Mouse (Mus musculus): ENCODE results near the gene Mllt3. TPM values are rescaled to one million over a fixed set of nuclear protein-coding genes. Genes with fewer than 3 reads are reported as not detected.

The Mllt3 gene
- polyA plus RNA-seq, 1 experiment: 5.1 TPM

- no peak overlapping the region for H3K27ac ChIP-seq (ENCODE audit: insufficient read depth, low read depth, low read length)
- WGBS: 77% methylated on average over 5 of the region's 5 CpGs
- no peaks in the 10 kb centered on the region for H3K27me3 ChIP-seq (ENCODE audit: control insufficient read depth, insufficient read depth, low read length)
- H3K4me3 ChIP-seq (ENCODE audit: low read depth, low read length): no peak overlapping the region
- no peaks in the 10 kb centered on the region for H3K4me1 ChIP-seq (ENCODE audit: control insufficient read depth, insufficient read depth, insufficient read length, low read length)
- TF ChIP-seq CTCF (IDR thresholded peaks at IDR 0.05; ENCODE audit: extremely low read depth, insufficient read length, insufficient replicate concordance, low read depth, low read length) (no peak), POLR2A (IDR thresholded peaks at IDR 0.05; ENCODE audit: low read depth, low read length) (no peak)
- H3K36me3 ChIP-seq (ENCODE audit: control insufficient read depth, insufficient read depth, low read length): peaks cover 1% of the 10 kb centered on the region; the same call in 1 of the 2 replicates
These were observed 9.6 kb downstream of the Mllt3 start for GRCm38 (mm10) chr4:88023567-88023966.

GRCm38 (mm10) chr4:88022623-88023022 is 10.5 kb downstream of the Mllt3 start:
- H3K36me3 ChIP-seq (ENCODE audit: control insufficient read depth, insufficient read depth, low read length): peaks cover 1% of the 10 kb centered on the region; the same call in 1 of the 2 replicates
- TF ChIP-seq POLR2A (IDR thresholded peaks at IDR 0.05; ENCODE audit: low read depth, low read length): no peak
- peak; percentile 59; the same call in 1 of the 2 replicates for TF ChIP-seq CTCF (IDR thresholded peaks at IDR 0.05; ENCODE audit: extremely low read depth, insufficient read length, insufficient replicate concordance, low read depth, low read length)
- H3K4me3 ChIP-seq (ENCODE audit: low read depth, low read length): no peak overlapping the region
- no peaks in the 10 kb centered on the region; the same call in 1 of the 2 replicates for H3K4me1 ChIP-seq (ENCODE audit: control insufficient read depth, insufficient read depth, insufficient read length, low read length)
- H3K27me3 ChIP-seq (ENCODE audit: control insufficient read depth, insufficient read depth, low read length): no peaks in the 10 kb centered on the region
- 14% methylated on average over 1 of the region's 1 CpGs for WGBS
- H3K27ac ChIP-seq (ENCODE audit: insufficient read depth, low read depth, low read length): no peak overlapping the region

- TF ChIP-seq CTCF (IDR thresholded peaks at IDR 0.05; ENCODE audit: extremely low read depth, insufficient read length, insufficient replicate concordance, low read depth, low read length) (no peak), POLR2A (IDR thresholded peaks at IDR 0.05; ENCODE audit: low read depth, low read length) (no peak)
- H3K36me3 ChIP-seq (ENCODE audit: control insufficient read depth, insufficient read depth, low read length): no peaks in the 10 kb centered on the region
- WGBS: 74% methylated on average over 5 of the region's 5 CpGs
- H3K27ac ChIP-seq (ENCODE audit: insufficient read depth, low read depth, low read length): no peak overlapping the region
- H3K4me1 ChIP-seq (ENCODE audit: control insufficient read depth, insufficient read depth, insufficient read length, low read length): no peaks in the 10 kb centered on the region; the same call in 1 of the 2 replicates
- H3K4me3 ChIP-seq (ENCODE audit: low read depth, low read length): no peak overlapping the region
- no peaks in the 10 kb centered on the region for H3K27me3 ChIP-seq (ENCODE audit: control insufficient read depth, insufficient read depth, low read length)
These were observed 12.7 kb downstream of the Mllt3 start for GRCm38 (mm10) chr4:88020421-88020820.

DNA sequence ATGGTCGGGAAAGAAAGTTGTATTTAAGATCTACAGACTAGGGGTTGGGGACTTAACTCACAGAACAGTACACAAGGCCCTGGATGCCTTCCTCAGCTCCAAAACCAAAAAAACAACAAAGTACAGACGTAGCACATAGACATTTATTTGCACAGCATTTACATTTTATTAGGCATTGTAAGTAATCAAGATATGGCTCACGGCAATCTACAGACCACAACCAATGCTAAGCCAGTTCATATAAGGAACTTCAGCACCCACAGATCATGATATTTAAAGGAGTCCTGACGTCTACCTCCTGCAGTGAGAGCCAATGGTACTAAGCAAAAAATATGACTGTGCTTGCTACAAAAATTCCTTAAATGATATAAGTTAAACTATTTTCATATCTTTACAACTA is 13.5 kb downstream of the Mllt3 start:
- WGBS: 33% methylated on average over 4 of the region's 4 CpGs
- TF ChIP-seq POLR2A (IDR thresholded peaks at IDR 0.05; ENCODE audit: low read depth, low read length) (no peak), CTCF (IDR thresholded peaks at IDR 0.05; ENCODE audit: extremely low read depth, insufficient read length, insufficient replicate concordance, low read depth, low read length) (no peak)
- no peaks in the 10 kb centered on the region; the same call in 1 of the 2 replicates for H3K4me1 ChIP-seq (ENCODE audit: control insufficient read depth, insufficient read depth, insufficient read length, low read length)

DNA sequence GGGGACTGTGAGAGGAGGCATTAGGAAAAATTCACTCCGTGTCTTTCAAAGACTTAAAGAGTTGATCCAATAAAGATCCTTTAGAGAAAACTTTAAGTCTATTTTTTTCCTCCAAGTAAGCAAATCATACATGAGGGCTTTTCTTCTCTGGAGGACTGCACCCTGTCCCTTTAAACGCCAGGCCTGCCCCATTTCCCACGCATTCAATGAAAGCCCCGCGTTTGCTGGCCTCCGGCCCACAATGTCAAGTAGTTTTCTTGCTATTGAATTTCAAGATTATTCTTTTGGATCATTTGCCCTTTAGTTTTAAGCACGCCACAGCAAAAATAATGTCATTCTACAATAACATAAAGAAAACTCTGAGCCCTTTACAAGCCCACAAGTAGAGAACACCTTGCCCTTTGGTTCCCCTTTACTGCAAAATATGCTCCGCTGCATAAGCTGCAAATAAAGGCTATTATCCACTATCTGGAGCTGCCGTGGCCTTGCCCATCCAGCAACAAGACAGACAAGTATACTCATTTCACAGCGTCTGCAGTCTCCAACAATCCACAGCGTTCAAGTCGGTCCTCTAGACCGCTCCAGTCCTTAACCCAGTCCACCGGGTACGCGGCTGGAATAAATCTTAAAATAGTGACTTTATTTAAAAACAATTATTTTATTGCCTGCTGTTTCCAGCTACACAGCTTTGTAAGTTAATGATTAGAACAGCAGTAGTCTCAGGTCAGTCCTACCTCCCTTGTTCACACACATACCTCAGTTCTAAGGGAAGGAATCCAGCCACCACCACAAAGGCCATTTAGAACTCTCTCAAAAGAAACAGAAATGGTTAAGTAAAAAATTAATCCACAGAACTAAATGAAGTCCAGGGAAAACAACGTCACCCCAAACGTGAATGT is 15.5 kb downstream of the Mllt3 start:
- Histone ChIP-seq H3K4me1 (ENCODE audit: control insufficient read depth, insufficient read depth, insufficient read length, low read length) (peaks cover 2% of the 10 kb centered on the region; the same call in 1 of the 2 replicates), H3K36me3 (ENCODE audit: control insufficient read depth, insufficient read depth, low read length) (no peaks in the 10 kb centered on the region), H3K4me3 (ENCODE audit: low read depth, low read length) (no peak overlapping the region), H3K27ac (ENCODE audit: insufficient read depth, low read depth, low read length) (no peak overlapping the region), H3K27me3 (ENCODE audit: control insufficient read depth, insufficient read depth, low read length) (no peaks in the 10 kb centered on the region)
- TF ChIP-seq POLR2A (IDR thresholded peaks at IDR 0.05; ENCODE audit: low read depth, low read length) (no peak), CTCF (IDR thresholded peaks at IDR 0.05; ENCODE audit: extremely low read depth, insufficient read length, insufficient replicate concordance, low read depth, low read length) (no peak)
- 33% methylated on average over 18 of the region's 18 CpGs for WGBS

More for the DNA sequence above, 13.5 kb downstream of the Mllt3 start:
- no peak overlapping the region for H3K27ac ChIP-seq (ENCODE audit: insufficient read depth, low read depth, low read length)
- H3K27me3 ChIP-seq (ENCODE audit: control insufficient read depth, insufficient read depth, low read length): no peaks in the 10 kb centered on the region
- H3K36me3 ChIP-seq (ENCODE audit: control insufficient read depth, insufficient read depth, low read length): no peaks in the 10 kb centered on the region
- H3K4me3 ChIP-seq (ENCODE audit: low read depth, low read length): no peak overlapping the region

GRCm38 (mm10) chr4:88015765-88016164 is 17.4 kb downstream of the Mllt3 start:
- H3K4me1 ChIP-seq (ENCODE audit: control insufficient read depth, insufficient read depth, insufficient read length, low read length): peaks cover 2% of the 10 kb centered on the region; the same call in 1 of the 2 replicates
- TF ChIP-seq CTCF (IDR thresholded peaks at IDR 0.05; ENCODE audit: extremely low read depth, insufficient read length, insufficient replicate concordance, low read depth, low read length) (no peak), POLR2A (IDR thresholded peaks at IDR 0.05; ENCODE audit: low read depth, low read length) (no peak)
- H3K4me3 ChIP-seq (ENCODE audit: low read depth, low read length): no peak overlapping the region
- no peaks in the 10 kb centered on the region for H3K27me3 ChIP-seq (ENCODE audit: control insufficient read depth, insufficient read depth, low read length)
- H3K36me3 ChIP-seq (ENCODE audit: control insufficient read depth, insufficient read depth, low read length): no peaks in the 10 kb centered on the region
- 19% methylated on average over 5 of the region's 5 CpGs for WGBS
- H3K27ac ChIP-seq (ENCODE audit: insufficient read depth, low read depth, low read length): no peak overlapping the region

DNA sequence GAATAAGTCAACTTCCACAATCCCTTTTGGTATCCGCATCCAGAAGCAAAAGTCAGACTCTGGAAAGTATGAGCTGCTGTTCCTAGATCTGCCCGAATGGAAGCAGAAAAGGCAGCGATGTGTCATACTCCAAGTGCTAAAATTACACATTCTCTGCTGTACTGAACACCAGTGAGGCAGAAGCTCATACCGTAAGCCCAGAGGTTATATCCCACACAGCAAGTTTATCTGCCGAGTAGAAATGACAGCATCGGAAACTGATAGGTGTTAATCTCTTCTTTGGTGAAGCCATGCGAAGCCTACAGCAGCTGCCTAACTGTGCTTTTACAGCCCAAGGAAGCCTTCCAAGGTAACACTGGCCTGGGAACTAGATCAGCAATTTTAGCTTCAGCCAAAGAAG is 17.9 kb downstream of the Mllt3 start:
- WGBS: 56% methylated on average over 7 of the region's 7 CpGs
- no peak overlapping the region for H3K27ac ChIP-seq (ENCODE audit: insufficient read depth, low read depth, low read length)
- H3K4me3 ChIP-seq (ENCODE audit: low read depth, low read length): no peak overlapping the region
- TF ChIP-seq CTCF (IDR thresholded peaks at IDR 0.05; ENCODE audit: extremely low read depth, insufficient read length, insufficient replicate concordance, low read depth, low read length) (no peak), POLR2A (IDR thresholded peaks at IDR 0.05; ENCODE audit: low read depth, low read length) (no peak)
- no peaks in the 10 kb centered on the region for H3K27me3 ChIP-seq (ENCODE audit: control insufficient read depth, insufficient read depth, low read length)
- peaks cover 2% of the 10 kb centered on the region; the same call in 1 of the 2 replicates for H3K4me1 ChIP-seq (ENCODE audit: control insufficient read depth, insufficient read depth, insufficient read length, low read length)
- no peaks in the 10 kb centered on the region for H3K36me3 ChIP-seq (ENCODE audit: control insufficient read depth, insufficient read depth, low read length)
